Mouse (Mus musculus) midbrain, embryonic 14.5 days (tissue): Measurements from ENCODE around the gene Hoxa3. TPM values are rescaled to one million over a fixed set of nuclear protein-coding genes. Genes with fewer than 3 reads are reported as not detected.

ENCODE experiments used
- ATAC-seq: fragments of 200-750 bp; cut with Nextera tagmentation; 2 replicates; pipeline ENCODE4 v1.8.0; 2017; ENCODE audit warnings: moderate number of reproducible peaks, moderate library complexity; ENCODE audit not compliant: low FRiP score, low TSS enrichment
- DNase-seq: peaks from one replicate; pipeline ENCODE4 v3.0.0-alpha.2; 2015
- H3K27ac ChIP-seq: fragments of 300-500 bp; sonication (generic); replicated peaks from 2 replicates; pipeline ENCODE4 v1.5.1; 2014; ENCODE audit warnings: mild to moderate bottlenecking, low read depth, low read length, moderate library complexity
- H3K27me3 ChIP-seq: fragments of 300-500 bp; sonication (generic); 2 replicates; pipeline ENCODE4 v1.6.1; 2014; ENCODE audit warnings: low read length, control low read depth, mixed read lengths; ENCODE audit not compliant: control insufficient read depth, insufficient read depth
- H3K36me3 ChIP-seq: fragments of 300-500 bp; sonication (generic); 2 replicates; pipeline ENCODE4 v1.6.1; 2014; ENCODE audit warnings: low read length, control low read depth; ENCODE audit not compliant: control insufficient read depth, insufficient read depth
- H3K4me1 ChIP-seq: fragments of 300-500 bp; sonication (generic); 2 replicates; pipeline ENCODE4 v1.6.1; 2014; ENCODE audit warnings: mild to moderate bottlenecking, antibody characterized with exemption, low read length, control low read depth; ENCODE audit not compliant: control insufficient read depth, insufficient read depth
- H3K4me2 ChIP-seq: fragments of 300-500 bp; sonication (generic); 2 replicates; pipeline ENCODE4 v1.6.1; 2014; ENCODE audit warnings: mild to moderate bottlenecking, low read length, moderate library complexity
- H3K4me3 ChIP-seq: fragments of 300-500 bp; sonication (generic); replicated peaks from 2 replicates; pipeline ENCODE4 v1.5.1; 2014; ENCODE audit warnings: low read depth, low read length
- H3K9ac ChIP-seq: fragments of 300-500 bp; sonication (generic); replicated peaks from 2 replicates; pipeline ENCODE4 v1.6.1; 2014; ENCODE audit warnings: mild to moderate bottlenecking, low read length, moderate library complexity
- H3K9me3 ChIP-seq: fragments of 300-500 bp; sonication (generic); 2 replicates; pipeline ENCODE4 v1.6.1; 2016; ENCODE audit warnings: low read length, control low read depth, mixed read lengths; ENCODE audit not compliant: control insufficient read depth
- WGBS: fragments of 180-500 bp; shearing (Covaris S2); extraction: QIAGEN DNeasy Blood & Tissue Kit; methylation state at CpG from one replicate; pipeline ENCODE4 v1.1.7; 2014; 5-methylcytosine and 5-hydroxymethylcytosine counted together
- polyA plus RNA-seq: library from polyadenylated mRNA; unstranded; fragments of >200 nt; fragmentation: Nextera tagmentation; extraction: Ambion mirVana; gene quantifications from 2 replicates; pipeline ENCODE4 v1.2.1, GENCODE M21; 2014

Hoxa3 gene
- polyA plus RNA-seq, 1 experiment from 2014 or later = not detected

DNA sequence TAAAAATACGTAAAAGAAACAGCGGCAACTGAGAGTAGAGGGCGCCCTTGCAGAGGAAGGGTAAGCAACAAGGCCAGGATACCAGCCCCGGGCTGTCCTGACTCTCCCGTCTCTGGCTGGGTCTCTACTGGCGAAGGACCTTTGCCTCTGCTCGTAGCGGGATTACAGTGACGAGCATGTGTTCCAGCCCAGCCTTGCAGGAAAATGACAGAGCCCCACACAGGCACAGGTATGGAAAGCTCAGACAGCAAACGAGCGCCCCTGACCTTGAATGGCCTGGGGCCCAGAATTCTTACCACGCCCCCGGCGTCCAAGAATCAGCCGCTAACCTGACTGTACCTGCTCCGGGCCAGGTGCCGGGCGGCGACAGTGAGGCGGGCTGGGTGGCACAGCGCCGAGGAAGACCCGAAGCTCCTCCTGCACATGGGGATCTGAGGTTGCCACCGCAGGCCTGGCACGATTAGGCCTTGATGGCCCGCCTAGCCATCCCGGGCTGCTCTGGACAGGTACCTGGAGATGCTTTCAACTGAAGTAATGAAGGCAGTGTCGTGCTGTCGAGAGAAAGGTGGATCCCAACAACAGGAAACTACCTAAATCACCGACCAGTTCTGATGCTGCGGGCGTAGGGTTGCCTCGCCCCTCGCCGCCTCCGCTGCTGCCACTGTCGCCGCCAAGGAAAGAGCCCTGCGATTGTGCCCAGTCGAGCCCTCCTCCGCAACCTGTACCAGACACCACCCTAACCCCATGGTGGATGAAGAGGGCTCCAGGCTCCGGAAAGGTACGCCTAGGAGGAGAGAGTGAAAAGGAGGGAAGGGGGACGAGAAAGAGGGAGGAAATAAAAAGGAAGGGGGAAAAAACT, 16.7 kb upstream of the Hoxa3 start:
- no peak overlapping the region for H3K27ac ChIP-seq
- H3K4me2 ChIP-seq = no peak overlapping the region
- peaks cover 96% of the 10 kb centered on the region for H3K27me3 ChIP-seq
- no peaks in the 10 kb centered on the region for H3K36me3 ChIP-seq
- DNase-seq (no peak), ATAC-seq (no peak)
- H3K4me3 ChIP-seq = no peak overlapping the region
- H3K9me3 ChIP-seq = no peaks in the 10 kb centered on the region
- no peaks in the 10 kb centered on the region for H3K4me1 ChIP-seq
- no peak overlapping the region for H3K9ac ChIP-seq
- WGBS = 2% methylated on average over 44 of the region's 44 CpGs

DNA sequence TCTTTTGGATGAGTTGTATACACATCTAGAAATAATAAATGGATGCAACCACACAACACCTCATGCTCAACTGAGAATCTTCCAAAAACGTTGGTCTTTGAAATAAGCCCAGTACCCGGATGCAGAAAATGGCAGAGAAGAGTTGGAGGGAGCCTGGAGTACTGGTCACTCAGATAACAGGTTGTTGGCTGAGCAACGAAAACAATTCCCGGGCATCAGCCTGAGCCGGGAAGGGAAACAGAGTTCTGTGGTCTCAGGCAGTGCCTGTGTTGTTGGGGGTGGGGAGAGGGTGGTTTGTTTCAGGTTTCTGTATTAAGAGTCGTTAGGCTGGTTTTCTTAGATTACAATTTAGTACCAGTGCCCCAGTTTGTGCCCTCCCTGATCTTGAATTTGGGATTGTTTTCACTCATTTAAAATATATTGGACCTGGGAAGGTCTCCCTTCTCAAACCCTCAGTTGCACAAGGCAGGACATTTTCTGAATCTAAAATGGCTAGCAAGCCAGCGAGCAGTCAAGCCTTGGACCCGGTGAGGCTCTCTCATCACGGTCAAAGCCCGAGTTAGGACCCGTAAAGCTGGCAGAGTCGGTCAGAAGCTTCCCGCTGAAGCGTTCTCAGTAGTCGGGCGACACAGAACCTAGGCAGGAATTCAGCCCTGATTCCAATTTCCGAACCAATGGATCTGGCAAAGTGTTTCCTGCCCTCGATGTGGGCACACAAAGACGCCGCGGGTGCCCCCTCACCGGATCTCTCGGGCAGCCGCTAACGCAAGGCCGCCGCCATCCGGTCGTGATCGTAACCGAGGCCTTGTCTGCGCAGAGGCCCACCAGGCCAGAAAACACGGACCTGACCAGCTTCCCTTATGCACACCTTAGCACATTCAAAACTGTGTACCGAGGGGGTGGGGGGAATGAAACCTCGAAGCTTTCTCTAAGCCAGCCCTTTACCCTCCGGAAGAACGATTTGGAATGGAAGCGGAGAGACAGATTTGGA, 15.6 kb upstream of the Hoxa3 start:
- Histone ChIP-seq H3K4me2 (no peak overlapping the region), H3K27ac (no peak overlapping the region), H3K9me3 (no peaks in the 10 kb centered on the region), H3K36me3 (no peaks in the 10 kb centered on the region), H3K9ac (no peak overlapping the region), H3K4me1 (no peaks in the 10 kb centered on the region), H3K4me3 (no peak overlapping the region), H3K27me3 (peaks cover 96% of the 10 kb centered on the region)
- ATAC-seq = no peak
- 1% methylated on average over 38 of the region's 38 CpGs for WGBS
- no peak for DNase-seq

DNA sequence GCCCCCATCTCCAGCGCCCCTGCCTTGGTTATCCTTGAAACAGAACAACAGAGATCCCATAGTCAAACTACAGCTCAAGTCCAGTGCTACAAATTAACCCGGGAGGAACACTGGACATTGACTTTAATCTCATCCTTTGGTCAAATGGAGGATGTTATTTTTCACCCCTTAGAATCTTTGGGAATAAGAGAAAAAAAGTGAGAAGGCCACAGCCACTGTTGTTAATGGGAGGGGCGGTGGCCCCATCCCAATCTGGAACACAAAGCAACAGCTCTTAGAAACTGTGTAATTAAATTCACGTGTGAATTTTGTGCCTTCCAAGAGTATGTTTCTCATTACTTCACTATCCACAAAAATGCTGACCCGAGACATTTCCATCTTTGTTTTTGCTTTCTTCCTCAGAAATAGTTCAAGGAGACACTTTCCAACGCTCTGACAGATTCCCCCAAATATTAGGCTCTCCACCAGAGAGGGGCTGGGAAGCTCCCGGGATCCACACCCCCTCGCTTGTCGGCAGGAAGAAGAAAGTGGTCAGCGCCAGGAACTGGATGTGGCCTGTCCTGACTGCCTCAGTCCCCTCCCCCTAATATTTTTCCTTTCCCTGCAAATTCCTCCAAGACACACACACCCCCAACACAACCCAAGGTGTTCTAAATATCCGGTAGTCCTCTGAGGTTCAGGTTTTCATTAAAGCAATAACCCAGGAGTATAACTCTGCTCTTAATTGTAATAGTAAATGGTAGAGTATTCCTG, 14.5 kb upstream of the Hoxa3 start:
- 3% methylated on average over 11 of the region's 11 CpGs for WGBS
- no peak overlapping the region for H3K4me3 ChIP-seq

DNA sequence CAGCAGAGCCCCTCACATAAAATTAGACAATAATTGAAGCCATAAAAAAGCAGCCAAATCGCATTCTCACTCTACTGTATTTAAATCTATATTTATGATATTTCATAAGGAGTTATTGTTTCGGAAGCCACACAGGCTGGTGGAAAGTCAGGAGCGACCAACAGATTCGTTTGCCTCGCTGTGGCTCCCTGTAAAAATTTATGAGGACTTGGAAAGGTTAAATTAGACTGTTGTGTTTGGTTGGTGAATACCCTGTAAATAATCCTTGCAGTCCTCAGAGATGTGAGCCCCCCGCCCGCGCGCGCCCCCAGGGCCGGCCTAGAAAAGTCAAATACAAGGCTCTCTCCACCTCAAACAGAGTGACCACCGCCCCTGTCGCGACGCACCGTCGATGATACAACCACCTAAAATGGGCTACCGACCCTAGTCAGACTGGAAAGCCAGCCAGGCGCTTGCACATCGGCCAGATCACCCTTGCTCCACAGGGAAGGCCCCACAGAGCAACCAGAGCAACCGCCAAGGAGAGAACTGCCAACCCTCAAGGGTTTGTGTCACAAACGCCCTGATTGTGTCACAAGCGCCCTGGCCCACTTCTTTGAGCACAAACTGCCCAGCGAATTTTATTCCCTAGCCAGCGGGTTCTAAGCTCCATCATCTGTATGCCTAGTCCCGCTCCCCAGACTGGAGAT, 13.6 kb upstream of the Hoxa3 start:
- Histone ChIP-seq H3K27ac (no peak overlapping the region), H3K4me2 (no peak overlapping the region), H3K9ac (no peak overlapping the region), H3K4me1 (no peaks in the 10 kb centered on the region), H3K4me3 (no peak overlapping the region), H3K27me3 (peaks cover 96% of the 10 kb centered on the region), H3K36me3 (no peaks in the 10 kb centered on the region), H3K9me3 (no peaks in the 10 kb centered on the region)
- ATAC-seq = no peak
- no peak for DNase-seq
- 4% methylated on average over 26 of the region's 26 CpGs for WGBS

More for the DNA sequence above, 14.5 kb upstream of the Hoxa3 start:
- ATAC-seq = no peak
- no peaks in the 10 kb centered on the region for H3K4me1 ChIP-seq
- H3K36me3 ChIP-seq = no peaks in the 10 kb centered on the region
- H3K27ac ChIP-seq = no peak overlapping the region
- H3K9me3 ChIP-seq = no peaks in the 10 kb centered on the region
- peaks cover 96% of the 10 kb centered on the region for H3K27me3 ChIP-seq
- no peak overlapping the region for H3K4me2 ChIP-seq
- H3K9ac ChIP-seq = no peak overlapping the region
- no peak for DNase-seq

DNA sequence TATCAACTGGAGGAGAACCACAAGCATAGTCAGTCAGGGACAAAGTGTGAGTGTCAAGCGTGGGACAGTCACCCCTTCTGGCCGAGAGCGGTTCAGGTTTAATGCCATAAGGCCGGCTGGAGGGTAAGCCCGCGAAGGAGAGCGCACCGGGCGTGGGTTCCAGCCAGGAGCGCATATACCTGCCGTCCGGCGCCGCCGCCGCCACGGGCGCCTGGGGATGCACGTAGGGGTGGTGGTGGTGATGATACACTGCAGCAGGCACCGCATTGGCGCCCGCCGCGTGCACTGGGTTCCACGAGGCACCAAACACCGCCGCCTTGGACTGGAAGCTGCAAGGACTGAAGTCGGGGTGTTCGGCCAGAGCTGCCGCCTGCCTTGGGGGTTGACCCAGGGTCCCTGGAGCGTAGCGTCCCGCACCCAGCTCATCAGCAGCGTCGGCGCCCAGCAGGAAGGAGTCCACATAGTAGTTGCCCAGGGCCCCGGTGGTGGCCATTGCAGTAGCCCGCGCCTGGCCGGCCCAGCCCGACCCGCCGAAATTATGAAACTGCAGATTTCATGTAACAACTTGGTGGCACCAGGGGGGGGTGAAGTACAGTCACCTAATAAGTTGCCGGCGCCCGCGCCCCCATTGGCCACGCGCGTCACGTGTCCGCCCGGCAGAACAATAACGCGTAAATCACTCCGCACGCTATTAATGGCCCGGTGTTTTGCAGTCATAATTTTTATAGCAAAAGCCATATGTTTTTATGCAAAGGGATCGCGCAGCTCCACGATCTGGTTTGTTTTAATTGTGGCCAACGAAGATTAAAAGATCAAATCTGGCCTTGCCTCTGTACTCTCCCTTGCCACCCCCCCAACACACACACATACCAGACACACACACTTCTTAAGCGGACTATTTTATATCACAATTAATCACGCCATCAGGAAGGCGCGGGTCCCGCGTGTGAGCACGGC, 12.8 kb upstream of the Hoxa3 start:
- DNase-seq = no peak
- H3K27ac ChIP-seq = no peak overlapping the region
- H3K9me3 ChIP-seq = no peaks in the 10 kb centered on the region
- H3K36me3 ChIP-seq = no peaks in the 10 kb centered on the region
- no peak overlapping the region for H3K4me3 ChIP-seq
- no peaks in the 10 kb centered on the region for H3K4me1 ChIP-seq
- WGBS = 3% methylated on average over 69 of the region's 69 CpGs
- H3K9ac ChIP-seq = no peak overlapping the region
- no peak overlapping the region for H3K4me2 ChIP-seq
- peaks cover 97% of the 10 kb centered on the region for H3K27me3 ChIP-seq
- ATAC-seq = no peak

DNA sequence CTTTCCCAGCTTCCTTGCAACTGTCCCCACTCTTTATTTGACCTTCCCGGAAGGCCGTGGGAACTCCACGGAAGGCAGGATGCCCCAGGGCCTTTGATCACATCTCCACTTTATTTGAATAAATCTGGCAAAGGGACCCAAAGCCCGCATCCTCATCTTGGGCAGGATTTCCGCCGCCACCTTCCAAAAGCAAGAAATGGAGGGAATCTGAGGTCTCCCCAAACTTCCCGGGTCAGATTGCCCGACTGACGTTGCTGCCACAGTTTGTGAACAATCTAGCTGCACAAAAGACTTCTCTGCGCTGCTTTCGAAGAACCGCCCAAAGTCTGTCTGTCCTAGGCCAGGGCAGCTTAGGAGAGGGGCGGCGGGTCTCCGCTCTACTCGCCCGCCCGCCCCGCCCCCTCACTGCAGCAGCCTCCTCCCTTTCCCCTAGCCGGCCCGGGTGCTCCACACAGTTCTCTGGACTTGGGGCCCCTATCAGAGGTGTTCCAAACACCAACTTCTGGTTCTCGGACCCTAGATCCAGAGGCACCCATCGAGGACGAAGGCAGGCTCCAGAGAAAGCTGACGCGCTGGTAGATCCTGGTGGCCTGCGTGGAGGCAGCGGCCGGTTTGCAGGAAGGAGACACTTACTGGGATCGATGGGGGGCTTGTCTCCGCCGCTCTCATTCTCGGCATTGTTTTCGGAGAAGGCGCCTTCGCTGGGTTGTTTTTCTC, 11.9 kb upstream of the Hoxa3 start:
- WGBS = 2% methylated on average over 36 of the region's 36 CpGs

More for the DNA sequence above, 11.9 kb upstream of the Hoxa3 start:
- Histone ChIP-seq H3K27ac (no peak overlapping the region), H3K27me3 (peaks cover 97% of the 10 kb centered on the region), H3K9me3 (no peaks in the 10 kb centered on the region), H3K4me2 (no peak overlapping the region), H3K36me3 (no peaks in the 10 kb centered on the region), H3K4me1 (no peaks in the 10 kb centered on the region), H3K9ac (no peak overlapping the region), H3K4me3 (no peak overlapping the region)
- ATAC-seq (no peak), DNase-seq (no peak)
